Mouse (Mus musculus) forebrain, embryonic 11.5 days (tissue): Measurements from ENCODE around the gene Cd3eap. TPM values are rescaled to one million over a fixed set of nuclear protein-coding genes. Genes with fewer than 3 reads are reported as not detected.

ENCODE experiments used
- ATAC-seq: fragments of 200-750 bp; cut with Nextera tagmentation; replicated peaks from 2 replicates; pipeline ENCODE4 v1.8.0; 2017; ENCODE audit warnings: moderate TSS enrichment; ENCODE audit not compliant: low FRiP score
- DNase-seq: peaks from one replicate; pipeline ENCODE4 v3.0.0-alpha.2; 2017; ENCODE audit warnings: low spot score
- H3K27ac ChIP-seq: fragments of 300-500 bp; sonication (generic); 2 replicates; pipeline ENCODE4 v1.5.1; 2014; ENCODE audit warnings: low read depth, low read length
- H3K27me3 ChIP-seq: fragments of 300-500 bp; sonication (generic); 2 replicates; pipeline ENCODE4 v1.6.1; 2014; ENCODE audit warnings: mild to moderate bottlenecking, low read length, mixed read lengths; ENCODE audit not compliant: control insufficient read depth, insufficient read depth
- H3K36me3 ChIP-seq: fragments of 300-500 bp; sonication (generic); 2 replicates; pipeline ENCODE4 v1.6.1; 2014; ENCODE audit warnings: mild to moderate bottlenecking, low read length, moderate library complexity, mixed read lengths; ENCODE audit not compliant: control insufficient read depth, insufficient read depth
- H3K4me1 ChIP-seq: fragments of 300-500 bp; sonication (generic); replicated peaks from 2 replicates; pipeline ENCODE4 v1.6.1; 2014; ENCODE audit warnings: low read length, mixed read lengths; ENCODE audit not compliant: control insufficient read depth, insufficient read depth
- H3K4me2 ChIP-seq: fragments of 300-500 bp; sonication (generic); 2 replicates; pipeline ENCODE4 v1.6.1; 2014; ENCODE audit warnings: low read depth, mild to moderate bottlenecking, low read length, moderate library complexity, mixed read lengths; ENCODE audit not compliant: severe bottlenecking
- H3K4me3 ChIP-seq: fragments of 300-500 bp; sonication (generic); 2 replicates; pipeline ENCODE4 v1.5.1; 2014; ENCODE audit warnings: low read depth, low read length
- H3K9ac ChIP-seq: fragments of 300-500 bp; sonication (generic); 2 replicates; pipeline ENCODE4 v1.6.1; 2014; ENCODE audit warnings: low read length
- H3K9me3 ChIP-seq: fragments of 300-500 bp; sonication (generic); 2 replicates; pipeline ENCODE4 v1.6.1; 2016; ENCODE audit warnings: low read length, mixed read lengths; ENCODE audit not compliant: control insufficient read depth
- WGBS: fragments of 180-500 bp; shearing (Covaris S2); extraction: QIAGEN DNeasy Blood & Tissue Kit; methylation state at CpG from one replicate; pipeline ENCODE4 v1.1.7; 2014; 5-methylcytosine and 5-hydroxymethylcytosine counted together
- polyA plus RNA-seq: library from polyadenylated mRNA; unstranded; fragments of >200 nt; fragmentation: Nextera tagmentation; extraction: Ambion mirVana; gene quantifications from 2 replicates; pipeline ENCODE4 v1.2.1, GENCODE M21; 2014

Cd3eap gene
- polyA plus RNA-seq, 1 experiment from 2014 or later, result 24.0 TPM

- Histone ChIP-seq H3K4me3 (peak overlapping the region; percentile 70), H3K4me1 (peaks cover 9% of the 10 kb centered on the region), H3K27ac (peak overlapping the region; percentile 55), H3K36me3 (peaks cover 3% of the 10 kb centered on the region; the same call in 1 of the 2 replicates), H3K4me2 (peak overlapping the region; percentile 78), H3K27me3 (peaks cover 8% of the 10 kb centered on the region; the same call in 1 of the 2 replicates), H3K9me3 (no peaks in the 10 kb centered on the region), H3K9ac (peak overlapping the region; percentile 76)
- peak; percentile 97 for DNase-seq
- peak; percentile 93 for ATAC-seq
- under 1% methylated on average over 31 of the region's 31 CpGs for WGBS
These were observed 14.3 kb downstream of the Cd3eap start for GRCm38 (mm10) chr7:19344938-19345471.

GRCm38 (mm10) chr7:19344237-19344847, 14.9 kb downstream of the Cd3eap start, which contains the start of gene Ercc1:
Ercc1 (plus strand) TSS chr7:19344778.
- Histone ChIP-seq H3K9me3 (no peaks in the 10 kb centered on the region), H3K27me3 (peaks cover 8% of the 10 kb centered on the region; the same call in 1 of the 2 replicates), H3K27ac (peak within 1 kb of the TSS; percentile 55), H3K4me2 (peak within 1 kb of the TSS; percentile 78), H3K36me3 (peaks cover 3% of the 10 kb centered on the region; the same call in 1 of the 2 replicates), H3K4me1 (peaks cover 9% of the 10 kb centered on the region), H3K9ac (peak within 1 kb of the TSS; percentile 76), H3K4me3 (peak within 1 kb of the TSS; percentile 70)
- ATAC-seq, result 0 out of 2 replicates have a peak, but pooled peaks have one; percentile 1
- WGBS, result 26% methylated on average over 12 of the region's 12 CpGs
- peak; percentile 63 for DNase-seq

GRCm38 (mm10) chr7:19343210-19343808, 16.0 kb downstream of the Cd3eap start:
- H3K9ac ChIP-seq, result no peak overlapping the region
- peaks cover 8% of the 10 kb centered on the region; the same call in 1 of the 2 replicates for H3K27me3 ChIP-seq
- H3K4me3 ChIP-seq, result peak overlapping the region; percentile 3; the same call in 1 of the 2 replicates
- DNase-seq (peak; percentile 91), ATAC-seq (no peak)
- no peak overlapping the region for H3K27ac ChIP-seq
- H3K9me3 ChIP-seq, result no peaks in the 10 kb centered on the region
- peaks cover 9% of the 10 kb centered on the region for H3K4me1 ChIP-seq
- H3K4me2 ChIP-seq, result no peak overlapping the region
- WGBS, result 3% methylated on average over 11 of the region's 11 CpGs
- no peaks in the 10 kb centered on the region; the same call in 1 of the 2 replicates for H3K36me3 ChIP-seq

- WGBS, result 0% methylated on average over 27 of the region's 27 CpGs
- Histone ChIP-seq H3K4me2 (peak overlapping the region; percentile 88), H3K27ac (no peak overlapping the region), H3K36me3 (no peaks in the 10 kb centered on the region), H3K9ac (peak overlapping the region; percentile 64), H3K27me3 (peaks cover 8% of the 10 kb centered on the region; the same call in 1 of the 2 replicates), H3K4me3 (peak overlapping the region; percentile 49), H3K9me3 (no peaks in the 10 kb centered on the region), H3K4me1 (peaks cover 9% of the 10 kb centered on the region)
- ATAC-seq, result no peak
- peak; percentile 95 for DNase-seq
These were observed 16.7 kb downstream of the Cd3eap start for GRCm38 (mm10) chr7:19342481-19343027.

- Histone ChIP-seq H3K4me3 (peak overlapping the region; percentile 49), H3K27ac (no peak overlapping the region), H3K27me3 (peaks cover 8% of the 10 kb centered on the region; the same call in 1 of the 2 replicates), H3K36me3 (no peaks in the 10 kb centered on the region), H3K9ac (peak overlapping the region; percentile 64), H3K4me1 (peaks cover 9% of the 10 kb centered on the region), H3K4me2 (peak overlapping the region; percentile 88), H3K9me3 (no peaks in the 10 kb centered on the region)
- DNase-seq (peak; percentile 80), ATAC-seq (0 out of 2 replicates have a peak, but pooled peaks have one; percentile 16)
- WGBS, result under 1% methylated on average over 41 of the region's 41 CpGs
These were observed 17.4 kb downstream of the Cd3eap start for GRCm38 (mm10) chr7:19341761-19342409.

- H3K9ac ChIP-seq, result no peak overlapping the region
- H3K4me3 ChIP-seq, result no peak overlapping the region
- peak overlapping the region; percentile 88; the same call in 1 of the 2 replicates for H3K4me2 ChIP-seq
- no peak for ATAC-seq
- DNase-seq, result peak; percentile 46
- H3K9me3 ChIP-seq, result no peaks in the 10 kb centered on the region
- peaks cover 9% of the 10 kb centered on the region for H3K4me1 ChIP-seq
- no peak overlapping the region for H3K27ac ChIP-seq
- H3K36me3 ChIP-seq, result no peaks in the 10 kb centered on the region
- WGBS, result 20% methylated on average over 10 of the region's 10 CpGs
- peaks cover 8% of the 10 kb centered on the region; the same call in 1 of the 2 replicates for H3K27me3 ChIP-seq
These were observed 18.0 kb downstream of the Cd3eap start for GRCm38 (mm10) chr7:19341250-19341649.

- Histone ChIP-seq H3K4me2 (no peak overlapping the region), H3K9me3 (no peaks in the 10 kb centered on the region), H3K36me3 (no peaks in the 10 kb centered on the region), H3K4me3 (no peak overlapping the region), H3K27ac (no peak overlapping the region), H3K27me3 (peaks cover 8% of the 10 kb centered on the region; the same call in 1 of the 2 replicates), H3K9ac (no peak overlapping the region), H3K4me1 (peaks cover 3% of the 10 kb centered on the region; the same call in 1 of the 2 replicates)
- ATAC-seq (no peak), DNase-seq (no peak)
- 77% methylated on average over 7 of the region's 7 CpGs for WGBS
These were observed 20.7 kb downstream of the Cd3eap start for GRCm38 (mm10) chr7:19338596-19338995.

GRCm38 (mm10) chr7:19338060-19338459, 21.2 kb downstream of the Cd3eap start:
- ATAC-seq, result no peak

More at GRCm38 (mm10) chr7:19338060-19338459, 21.2 kb downstream of the Cd3eap start:
- Histone ChIP-seq H3K27ac (no peak overlapping the region), H3K36me3 (no peaks in the 10 kb centered on the region), H3K9ac (no peak overlapping the region), H3K9me3 (no peaks in the 10 kb centered on the region), H3K4me2 (no peak overlapping the region), H3K4me3 (no peak overlapping the region), H3K4me1 (no peaks in the 10 kb centered on the region; the same call in 1 of the 2 replicates), H3K27me3 (peaks cover 8% of the 10 kb centered on the region; the same call in 1 of the 2 replicates)
- DNase-seq, result peak; percentile 42
- WGBS, result 60% methylated on average over 2 of the region's 2 CpGs
